Mouse (Mus musculus): Measurements from ENCODE around the gene Ube2l6. TPM values are rescaled to one million over a fixed set of nuclear protein-coding genes. Genes with fewer than 3 reads are reported as not detected.

Ube2l6 gene
- polyA plus RNA-seq (2012; rRNA removed): 11.0 and 12.9 TPM in 2 replicates

GRCm38 (mm10) chr2:84798493-84798921 is at the start of gene Ube2l6:
Ube2l6 (plus strand) TSS chr2:84798828.

GRCm38 (mm10) chr2:84775241-84775640 is 23.4 kb upstream of the Ube2l6 start, which contains the start of gene Serping1:
Serping1 (minus strand) TSS chr2:84775444.

GRCm38 (mm10) chr2:84822552-84822951 is 23.9 kb downstream of the Ube2l6 start, which contains the start of gene Smtnl1:
Smtnl1 (minus strand) TSS chr2:84822652.

GRCm38 (mm10) chr2:84826488-84827282 is 28.1 kb downstream of the Ube2l6 start, which contains the start of gene Timm10:
Timm10 (plus strand) TSS chr2:84826997.

GRCm38 (mm10) chr2:84838593-84838949 is 39.9 kb downstream of the Ube2l6 start, which contains the start of gene Slc43a1:
Slc43a1 (plus strand) TSS chr2:84838850.

Other genes starting within 250 kb of the Ube2l6 start
- gene Ctnnd1, start 148.1 kb upstream of the Ube2l6 start, polyA plus RNA-seq (2012; rRNA removed): 67.7 and 68.7 TPM in 2 replicates
- not detected in 2 replicates for gene Btbd18, start 139.7 kb upstream of the Ube2l6 start, polyA plus RNA-seq (2012; rRNA removed)
- 167 and 173 TPM in 2 replicates for gene Selenoh, start 128.1 kb upstream of the Ube2l6 start, polyA plus RNA-seq (2012; rRNA removed)
- not detected in 2 replicates for gene Gm28635, start 120.8 kb upstream of the Ube2l6 start, polyA plus RNA-seq (2012; rRNA removed)
- gene Med19, start 120.4 kb upstream of the Ube2l6 start, polyA plus RNA-seq (2012; rRNA removed): 34.8 and 35.5 TPM in 2 replicates
- 199 and 202 TPM in 2 replicates for gene Tmx2, start 119.7 kb upstream of the Ube2l6 start, polyA plus RNA-seq (2012; rRNA removed)
- 27.7 and 27.9 TPM in 2 replicates for gene Zdhhc5, start 83.6 kb upstream of the Ube2l6 start, polyA plus RNA-seq (2012; rRNA removed)
- gene Clp1, start 71.5 kb upstream of the Ube2l6 start, polyA plus RNA-seq (2012; rRNA removed): 14.1 and 14.7 TPM in 2 replicates
- gene Ypel4, start 64.8 kb upstream of the Ube2l6 start, polyA plus RNA-seq (2012; rRNA removed): 45.5 and 46.4 TPM in 2 replicates
- 4.9 and 6.1 TPM in 2 replicates for gene Gm19426, start 55.2 kb upstream of the Ube2l6 start, polyA plus RNA-seq (2012; rRNA removed)
- 14.7 and 19.9 TPM in 2 replicates for gene Serping1, start 23.4 kb upstream of the Ube2l6 start, polyA plus RNA-seq (2012; rRNA removed)
- gene Smtnl1, start 23.8 kb downstream of the Ube2l6 start, polyA plus RNA-seq (2012; rRNA removed): 1.5 TPM in 1 of 2 replicates, not detected in the other
- 108 and 122 TPM in 2 replicates for gene Timm10, start 28.2 kb downstream of the Ube2l6 start, polyA plus RNA-seq (2012; rRNA removed)
- gene Slc43a1, start 40.0 kb downstream of the Ube2l6 start, polyA plus RNA-seq (2012; rRNA removed): 1.5 and 1.6 TPM in 2 replicates
- 24.1 and 28.7 TPM in 2 replicates for gene Rtn4rl2, start 87.9 kb downstream of the Ube2l6 start, polyA plus RNA-seq (2012; rRNA removed)
- 8.2 and 11.9 TPM in 2 replicates for gene Slc43a3, start 137.8 kb downstream of the Ube2l6 start, polyA plus RNA-seq (2012; rRNA removed)
- not detected in 2 replicates for gene Prg2, start 181.6 kb downstream of the Ube2l6 start, polyA plus RNA-seq (2012; rRNA removed)
- not detected in 2 replicates for gene Prg3, start 189.4 kb downstream of the Ube2l6 start, polyA plus RNA-seq (2012; rRNA removed)
- gene Ssrp1, start 238.4 kb downstream of the Ube2l6 start, polyA plus RNA-seq (2012; rRNA removed): 170 and 182 TPM in 2 replicates
- gene P2rx3, start 238.6 kb downstream of the Ube2l6 start, polyA plus RNA-seq (2012; rRNA removed): 1.2 and 7.3 TPM in 2 replicates
- 32.7 and 35.2 TPM in 2 replicates for gene Tnks1bp1, start 249.2 kb downstream of the Ube2l6 start, polyA plus RNA-seq (2012; rRNA removed)